Mouse (Mus musculus) heart, adult 2 months (tissue): ENCODE measurements at regions not wholly inside any gene's neighbourhood (a gene's known extent, or its start where the extent isn't known, plus 50 kb on each side); places are given as distances from the start of the nearest gene placed in this dataset.

ENCODE experiments used
- DNase-seq, 2 experiments: peaks; one replicate each; pipeline ENCODE4 v3.0.0; 2021
- H3K27ac ChIP-seq: fragments of 200-600 bp; 2 replicates; pipeline ENCODE4 v1.8.1; 2022
- H3K27me3 ChIP-seq: fragments of 200-500 bp; 2 replicates; pipeline ENCODE4 v1.6.1; 2012; ENCODE audit warnings: mild to moderate bottlenecking, low read length, inconsistent platforms, mixed read lengths; ENCODE audit not compliant: control insufficient read depth, insufficient read depth
- H3K36me3 ChIP-seq: fragments of 200-500 bp; 2 replicates; pipeline ENCODE4 v1.6.1; 2012; ENCODE audit warnings: low read length, inconsistent platforms; ENCODE audit not compliant: control insufficient read depth, insufficient read depth
- H3K4me1 ChIP-seq: fragments of 200-500 bp; 2 replicates; pipeline ENCODE4 v1.6.1; 2011; ENCODE audit warnings: low read length; ENCODE audit not compliant: control insufficient read depth, insufficient read depth
- H3K4me3 ChIP-seq: fragments of 200-600 bp; 2 replicates; pipeline ENCODE4 v1.8.1; 2022
- H3K79me2 ChIP-seq: fragments of 200-500 bp; replicated peaks from 2 replicates; pipeline ENCODE4 v1.6.1; 2012; ENCODE audit warnings: mild to moderate bottlenecking, inconsistent platforms, low read length, moderate library complexity, mixed read lengths; ENCODE audit not compliant: control insufficient read depth, insufficient read depth
- H3K9ac ChIP-seq: fragments of 200-500 bp; 2 replicates; pipeline ENCODE4 v1.6.1; 2012; ENCODE audit warnings: low read depth, mild to moderate bottlenecking, control low read depth, inconsistent platforms, low read length, mixed read lengths
- CTCF ChIP-seq: fragments of 200-600 bp; IDR thresholded peaks from 2 replicates; pipeline ENCODE4 v1.8.1; 2022; ENCODE audit warnings: antibody characterized with exemption, mild to moderate bottlenecking, moderate library complexity
- EP300 ChIP-seq: fragments of 200-500 bp; IDR thresholded peaks from 2 replicates; pipeline ENCODE4 v1.6.1; 2011; ENCODE audit warnings: low read depth, low read length, control low read depth; ENCODE audit not compliant: insufficient read depth
- POLR2A ChIP-seq: fragments of 200-500 bp; IDR thresholded peaks from 2 replicates; pipeline ENCODE4 v1.6.1; 2011; ENCODE audit warnings: mild to moderate bottlenecking, low read depth, low read length, control low read depth; ENCODE audit not compliant: insufficient read depth
- WGBS: fragments of 180-500 bp; shearing (Covaris S2); methylation state at CpG from one replicate; pipeline ENCODE4 v1.1.7; 2018; 5-methylcytosine and 5-hydroxymethylcytosine counted together
- intact Hi-C: fragments of 180-260 bp; cut with DNase I; formaldehyde crosslinking; loops from one replicate; pipeline ENCODE4 v1.15.1; 2025

- WGBS, result 18% methylated on average over 3 of the region's 3 CpGs
- peaks cover 2% of the 10 kb centered on the region for H3K4me1 ChIP-seq
- H3K27me3 ChIP-seq, result no peaks in the 10 kb centered on the region
- no peaks in the 10 kb centered on the region for H3K79me2 ChIP-seq
- H3K9ac ChIP-seq, result no peak overlapping the region
- H3K4me3 ChIP-seq, result no peak overlapping the region
- no peak for TF ChIP-seq EP300
- TF ChIP-seq POLR2A, result no peak
- no peak for TF ChIP-seq CTCF
- DNase-seq, result peak; percentile 57 to 67
- intact Hi-C loops, result no loop called here
- no peaks in the 10 kb centered on the region; the same call in 1 of the 2 replicates for H3K36me3 ChIP-seq
- H3K27ac ChIP-seq, result no peak overlapping the region
Observed at GRCm38 (mm10) chr7:83242233-83242632, 342.5 kb upstream of the Tmc3 start.

DNA sequence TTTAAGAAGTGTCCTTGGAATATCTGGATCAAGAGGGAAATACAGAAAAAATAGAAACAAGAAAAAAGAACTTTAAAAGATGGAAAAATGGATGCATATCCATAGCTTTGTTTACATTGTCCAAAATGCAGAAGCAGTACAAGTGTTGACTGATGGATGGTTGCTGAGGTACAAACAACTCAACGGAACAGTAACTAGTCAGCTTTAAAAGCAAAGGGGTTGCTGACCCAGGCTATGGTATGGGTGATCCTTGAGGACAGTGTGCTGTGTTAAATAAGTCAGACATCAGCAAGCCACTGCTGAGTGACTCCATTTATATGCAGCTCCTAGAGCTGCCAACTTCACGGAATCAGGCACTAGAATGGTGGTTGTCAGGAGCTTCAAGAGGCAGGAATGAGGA lies 338.9 kb upstream of the Tmc3 start:
- DNase-seq, result no peak
- WGBS, result 77% methylated on average over 2 of the region's 2 CpGs
- no peaks in the 10 kb centered on the region for H3K79me2 ChIP-seq
- H3K9ac ChIP-seq, result no peak overlapping the region
- peaks cover 2% of the 10 kb centered on the region for H3K4me1 ChIP-seq
- no peak overlapping the region for H3K27ac ChIP-seq
- no peaks in the 10 kb centered on the region; the same call in 1 of the 2 replicates for H3K36me3 ChIP-seq
- H3K27me3 ChIP-seq, result no peaks in the 10 kb centered on the region
- intact Hi-C loops, result no loop called here
- no peak for TF ChIP-seq EP300
- TF ChIP-seq POLR2A, result no peak
- no peak for TF ChIP-seq CTCF
- H3K4me3 ChIP-seq, result no peak overlapping the region

DNA sequence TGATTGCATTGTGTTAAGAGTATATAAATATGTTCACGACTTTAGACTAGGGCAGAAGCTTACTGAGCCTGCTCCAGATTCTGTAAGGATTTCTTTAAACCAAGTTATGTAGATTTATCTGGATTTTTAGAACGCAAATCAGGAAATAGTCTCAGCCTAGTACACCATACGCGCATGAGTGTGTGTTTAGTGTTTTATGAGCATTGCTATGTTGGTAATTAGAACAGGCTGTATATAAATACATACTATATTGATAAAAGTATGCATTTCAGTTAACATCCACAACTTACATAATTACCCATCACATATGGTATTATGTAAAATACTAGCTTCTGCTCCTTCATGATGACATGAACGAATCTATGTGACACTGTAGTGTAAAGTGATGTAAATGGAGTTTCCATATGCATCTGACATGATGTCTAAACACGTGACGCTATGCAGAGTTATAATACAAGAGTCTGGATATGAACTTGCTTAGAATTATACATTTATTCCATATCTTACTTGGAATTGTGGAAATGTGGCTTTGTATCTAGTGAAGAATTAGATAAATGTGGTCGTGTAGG lies 332.6 kb upstream of the Tmc3 start:
- WGBS, result 84% methylated on average over 8 of the region's 8 CpGs
- intact Hi-C loops, result no loop called here
- no peaks in the 10 kb centered on the region for H3K27me3 ChIP-seq
- no peak overlapping the region for H3K4me3 ChIP-seq
- no peak for DNase-seq
- H3K79me2 ChIP-seq, result no peaks in the 10 kb centered on the region
- H3K36me3 ChIP-seq, result no peaks in the 10 kb centered on the region
- no peak overlapping the region for H3K27ac ChIP-seq
- TF ChIP-seq POLR2A (no peak), EP300 (no peak), CTCF (no peak)
- H3K4me1 ChIP-seq, result no peaks in the 10 kb centered on the region
- H3K9ac ChIP-seq, result no peak overlapping the region

DNA sequence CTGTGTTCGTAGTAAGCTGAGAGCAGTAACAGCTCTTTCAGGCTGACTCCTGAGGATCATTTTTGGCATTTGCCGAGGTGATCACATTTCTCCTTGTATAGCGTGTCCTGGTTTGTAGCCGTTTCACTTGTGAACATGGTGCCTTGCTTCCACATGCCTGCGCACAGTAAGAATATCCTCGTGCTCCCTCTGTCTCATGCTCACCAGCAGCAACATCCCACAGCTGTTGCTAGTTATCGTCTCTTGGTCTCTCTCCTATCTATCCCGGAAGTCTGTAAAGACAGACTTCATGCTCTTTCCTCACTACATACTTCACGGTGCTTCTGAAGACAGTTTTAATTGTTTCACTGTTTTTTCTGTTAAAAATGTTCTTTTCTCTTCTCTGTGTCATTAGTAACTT lies 331.7 kb upstream of the Tmc3 start:
- no peak overlapping the region for H3K4me3 ChIP-seq
- intact Hi-C loops, result no loop called here
- H3K27ac ChIP-seq, result no peak overlapping the region
- H3K36me3 ChIP-seq, result no peaks in the 10 kb centered on the region
- no peak overlapping the region for H3K9ac ChIP-seq
- H3K79me2 ChIP-seq, result no peaks in the 10 kb centered on the region
- H3K27me3 ChIP-seq, result no peaks in the 10 kb centered on the region
- 61% methylated on average over 9 of the region's 9 CpGs for WGBS
- TF ChIP-seq CTCF (no peak), EP300 (no peak), POLR2A (no peak)
- no peak for DNase-seq
- no peaks in the 10 kb centered on the region for H3K4me1 ChIP-seq

- DNase-seq, result no peak
Observed at GRCm38 (mm10) chr7:83253432-83253831, 331.3 kb upstream of the Tmc3 start.

GRCm38 (mm10) chr7:83254411-83254810 lies 330.3 kb upstream of the Tmc3 start:
- H3K36me3 ChIP-seq, result no peaks in the 10 kb centered on the region
- H3K9ac ChIP-seq, result no peak overlapping the region
- TF ChIP-seq CTCF, result no peak
- TF ChIP-seq EP300, result no peak
- no peak for TF ChIP-seq POLR2A
- WGBS, result 69% methylated on average over 4 of the region's 4 CpGs
- H3K27me3 ChIP-seq, result no peaks in the 10 kb centered on the region
- no peak overlapping the region for H3K27ac ChIP-seq
- intact Hi-C loops, result no loop called here
- DNase-seq, result no peak
- no peak overlapping the region for H3K4me3 ChIP-seq
- H3K79me2 ChIP-seq, result no peaks in the 10 kb centered on the region
- no peaks in the 10 kb centered on the region for H3K4me1 ChIP-seq

More at GRCm38 (mm10) chr7:83253432-83253831, 331.3 kb upstream of the Tmc3 start:
- H3K36me3 ChIP-seq, result no peaks in the 10 kb centered on the region
- no peak overlapping the region for H3K4me3 ChIP-seq
- no peak overlapping the region for H3K9ac ChIP-seq
- no peaks in the 10 kb centered on the region for H3K79me2 ChIP-seq
- H3K27me3 ChIP-seq, result no peaks in the 10 kb centered on the region
- intact Hi-C loops, result no loop called here
- no peak for TF ChIP-seq EP300
- TF ChIP-seq CTCF, result no peak
- no peak for TF ChIP-seq POLR2A
- WGBS, result 69% methylated on average over 3 of the region's 3 CpGs
- H3K27ac ChIP-seq, result no peak overlapping the region
- no peaks in the 10 kb centered on the region for H3K4me1 ChIP-seq
